ENCODE assay signal across 28 mouse cellular contexts in genomic region chr17:35032323-35032870, GRCm38 (mm10). TPM values are rescaled to one million over a fixed set of nuclear protein-coding genes. Genes with fewer than 3 reads are reported as not detected.
DNase-seq lines count a peak whose midpoint lies in the region; ATAC-seq and TF ChIP-seq lines count a peak whose summit lies in the region.
"Had no signal": no experiment of that assay in that cellular context is flagged by ENCODE, and none has a peak within 500 bp of the region (broad histone marks: within the 10 kb centered on the region; RNA-seq: fewer than 3 reads in every experiment).

No protein-coding gene starts in this region.

- no peak for TF ChIP-seq POLR2A in bone marrow macrophage, adult 2 months (IDR thresholded peaks at IDR 0.05; ENCODE audit: borderline replicate concordance, low read depth, low read length)

- WGBS in lung, postnatal 0 days: 63% methylated on average over 8 of the region's 8 CpGs
- WGBS in stomach, postnatal 0 days: 83% methylated on average over 8 of the region's 8 CpGs

- H3K4me3 ChIP-seq in lung, postnatal 0 days (ENCODE audit: low read depth, low read length): no peak overlapping the region
- no peak overlapping the region for H3K4me3 ChIP-seq in bone marrow macrophage, adult 2 months (ENCODE audit: insufficient read depth, low read length)
- no peak overlapping the region for H3K4me3 ChIP-seq in stomach, postnatal 0 days (ENCODE audit: low read depth, low read length)
- H3K4me3 ChIP-seq: embryonic facial prominence, embryonic 13.5 days; erythroblast, embryonic 14.5 days; forebrain, embryonic 13.5 days; gastrocnemius, adult 2 months; heart, embryonic 10.5 days; lung, embryonic 15.5 days; myocyte; neural tube, embryonic 13.5 days had no signal

- H3K4me2 ChIP-seq in lung, postnatal 0 days (replicated peaks; ENCODE audit: low read depth, low read length): no peak overlapping the region
- H3K4me2 ChIP-seq in stomach, postnatal 0 days (replicated peaks; ENCODE audit: low read depth): no peak overlapping the region
- H3K4me2 ChIP-seq: embryonic facial prominence, embryonic 13.5 days; forebrain, embryonic 13.5 days; lung, embryonic 15.5 days; neural tube, embryonic 13.5 days had no signal

- no peak overlapping the region for H3K9ac ChIP-seq in lung, postnatal 0 days (replicated peaks; ENCODE audit: low read depth)
- no peak overlapping the region for H3K9ac ChIP-seq in stomach, postnatal 0 days (ENCODE audit: low read length)
- H3K9ac ChIP-seq: embryonic facial prominence, embryonic 13.5 days; forebrain, embryonic 13.5 days; lung, embryonic 15.5 days; neural tube, embryonic 13.5 days had no signal

- no peak overlapping the region for H3K27ac ChIP-seq in lung, postnatal 0 days (ENCODE audit: low read length)
- no peak overlapping the region for H3K27ac ChIP-seq in bone marrow macrophage, adult 2 months (ENCODE audit: insufficient read depth, low read depth, low read length)
- H3K27ac ChIP-seq in stomach, postnatal 0 days (replicated peaks): no peak overlapping the region
- H3K27ac ChIP-seq: embryonic facial prominence, embryonic 13.5 days; forebrain, embryonic 13.5 days; gastrocnemius, adult 2 months; heart, embryonic 10.5 days; lung, embryonic 15.5 days; macrophage; neural tube, embryonic 13.5 days had no signal

- no peak for TF ChIP-seq EP300 in lung, postnatal 0 days (IDR thresholded peaks at IDR 0.05)
- TF ChIP-seq EP300 in stomach, postnatal 0 days (optimal IDR thresholded peaks at IDR 0.05): no peak

- 0 out of 2 replicates have a peak, but pooled peaks have one; percentile 22 for TF ChIP-seq CTCF in lung, postnatal 0 days (IDR thresholded peaks at IDR 0.05)
- 0 out of 2 replicates have a peak, but pooled peaks have one; percentile 8 for TF ChIP-seq CTCF in bone marrow macrophage, adult 2 months (IDR thresholded peaks at IDR 0.05; ENCODE audit: low read depth, low read length)
- peak; percentile 33 for TF ChIP-seq CTCF in stomach, postnatal 0 days (IDR thresholded peaks at IDR 0.05; ENCODE audit: low read depth)

- no peak for ATAC-seq in lung, postnatal 0 days
- ATAC-seq in stomach, postnatal 0 days (ENCODE audit: low FRiP score, low TSS enrichment): no peak
- ATAC-seq: CD4-positive, CD25-positive, alpha-beta regulatory T cell, adult 4 months; forebrain, embryonic 13.5 days; midbrain, embryonic 16.5 days had no signal

- H3K4me1 ChIP-seq in lung, postnatal 0 days (ENCODE audit: insufficient read depth, low read depth, low read length): no peaks in the 10 kb centered on the region
- H3K4me1 ChIP-seq in bone marrow macrophage, adult 2 months (ENCODE audit: control insufficient read depth, insufficient read depth, low read length): peaks cover 16% of the 10 kb centered on the region
- no peaks in the 10 kb centered on the region; the same call in 1 of the 2 replicates for H3K4me1 ChIP-seq in stomach, postnatal 0 days (replicated peaks; ENCODE audit: control insufficient read depth, insufficient read depth)

- no peaks in the 10 kb centered on the region for H3K27me3 ChIP-seq in lung, postnatal 0 days (replicated peaks; ENCODE audit: insufficient read depth, low read length)
- no peaks in the 10 kb centered on the region for H3K27me3 ChIP-seq in stomach, postnatal 0 days (ENCODE audit: control insufficient read depth, insufficient read depth, low read length)
- H3K27me3 ChIP-seq: embryonic facial prominence, embryonic 13.5 days; lung, embryonic 15.5 days; neural tube, embryonic 13.5 days had no signal

- peak; percentile 79 for DNase-seq in heart, adult 11 months
- no peak for DNase-seq in heart, postnatal 4 days
- DNase-seq in lung, postnatal 0 days (ENCODE audit: low spot score): no peak
- no peak for DNase-seq in lung, postnatal 14 days
- DNase-seq in stomach, postnatal 0 days (ENCODE audit: low spot score): no peak
- no peak for DNase-seq in spleen, postnatal 14 days (ENCODE audit: low spot score in 2 of 2)
- DNase-seq: adrenal gland, postnatal 25 days; cerebellum, adult 11-12 months; cerebellum, postnatal 10 days; kidney, adult 18-20 months; layer of hippocampus, adult 9-11 months; left cerebral cortex, postnatal 4 days; liver; right cerebral cortex, adult 18-20 months; thymus, postnatal 4 days had no signal

- no peaks in the 10 kb centered on the region for H3K9me3 ChIP-seq in lung, postnatal 0 days (ENCODE audit: low read length)
- H3K9me3 ChIP-seq in stomach, postnatal 0 days (ENCODE audit: control insufficient read depth, low read length): no peaks in the 10 kb centered on the region
- H3K9me3 ChIP-seq: embryonic facial prominence, embryonic 13.5 days; forebrain, embryonic 13.5 days; heart, embryonic 10.5 days; lung, embryonic 15.5 days; midbrain, embryonic 10.5 days; neural tube, embryonic 13.5 days had no signal

- H3K36me3 ChIP-seq in lung, postnatal 0 days (ENCODE audit: insufficient read depth, low read length): no peaks in the 10 kb centered on the region
- no peaks in the 10 kb centered on the region for H3K36me3 ChIP-seq in stomach, postnatal 0 days (ENCODE audit: control insufficient read depth, insufficient read depth, low read length)
- H3K36me3 ChIP-seq: embryonic facial prominence, embryonic 13.5 days; heart, embryonic 10.5 days; lung, embryonic 15.5 days; midbrain, embryonic 10.5 days; neural tube, embryonic 13.5 days had no signal

RNA-seq across cellular contexts. Expression of gene Sapcd1, which starts 4.6 kb away (rescaled TPM):
- total RNA-seq in heart, postnatal 4 days (2021): 1 to 10 TPM in 1 of 2 experiments, under 1 TPM in 1; 0.74 to 1.3 TPM
- polyA plus RNA-seq in lung, postnatal 0 days (2015; fragmentation: Nextera tagmentation; extraction: Ambion mirVana): 1.7 TPM in 2 replicates
- not detected in 2 replicates for polyA plus RNA-seq in bone marrow macrophage, adult 2 months (2012; ENCODE audit: insufficient read depth, insufficient read length, missing spikeins)
- 8.0 and 8.2 TPM in 2 replicates for polyA plus RNA-seq in stomach, postnatal 0 days (2015; fragmentation: Nextera tagmentation; extraction: Ambion mirVana)
- total RNA-seq: gastrocnemius, adult 2 months had no signal
- polyA plus RNA-seq: macrophage had no signal

RNA-seq across cellular contexts. Expression of gene Msh5, which starts 14.1 kb away (rescaled TPM):
- 1 to 10 TPM; 4.0 to 6.5 TPM for total RNA-seq in heart, postnatal 4 days (2021)
- polyA plus RNA-seq in lung, postnatal 0 days (2015; fragmentation: Nextera tagmentation; extraction: Ambion mirVana): 1.8 and 2.4 TPM in 2 replicates
- polyA plus RNA-seq in bone marrow macrophage, adult 2 months (2012; ENCODE audit: insufficient read depth, insufficient read length, missing spikeins): 2.4 and 3.2 TPM in 2 replicates
- polyA plus RNA-seq in stomach, postnatal 0 days (2015; fragmentation: Nextera tagmentation; extraction: Ambion mirVana): 1.9 and 2.7 TPM in 2 replicates
- total RNA-seq: gastrocnemius, adult 2 months had no signal

RNA-seq across cellular contexts. Expression of gene Vwa7, which starts 16.0 kb away (rescaled TPM):
- total RNA-seq in heart, postnatal 4 days (2021): 1 to 10 TPM; 1.6 to 1.8 TPM
- polyA plus RNA-seq in lung, postnatal 0 days (2015; fragmentation: Nextera tagmentation; extraction: Ambion mirVana): 0.30 and 0.36 TPM in 2 replicates
- 0.31 and 0.34 TPM in 2 replicates for polyA plus RNA-seq in bone marrow macrophage, adult 2 months (2012; ENCODE audit: insufficient read depth, insufficient read length, missing spikeins)
- polyA plus RNA-seq in stomach, postnatal 0 days (2015; fragmentation: Nextera tagmentation; extraction: Ambion mirVana): 0.28 and 0.36 TPM in 2 replicates

RNA-seq across cellular contexts. Expression of gene Clic1, which starts 17.4 kb away (rescaled TPM):
- 100 to 1,000 TPM; 166 to 167 TPM for total RNA-seq in heart, postnatal 4 days (2021)
- 343 and 355 TPM in 2 replicates for polyA plus RNA-seq in lung, postnatal 0 days (2015; fragmentation: Nextera tagmentation; extraction: Ambion mirVana)
- polyA plus RNA-seq in bone marrow macrophage, adult 2 months (2012; ENCODE audit: insufficient read depth, insufficient read length, missing spikeins): 357 and 381 TPM in 2 replicates
- polyA plus RNA-seq in stomach, postnatal 0 days (2015; fragmentation: Nextera tagmentation; extraction: Ambion mirVana): 344 and 360 TPM in 2 replicates

RNA-seq across cellular contexts. Expression of gene Ddah2, which starts 26.4 kb away (rescaled TPM):
- total RNA-seq in heart, postnatal 4 days (2021): 100 to 1,000 TPM; 104 to 106 TPM
- 238 and 247 TPM in 2 replicates for polyA plus RNA-seq in lung, postnatal 0 days (2015; fragmentation: Nextera tagmentation; extraction: Ambion mirVana)
- polyA plus RNA-seq in bone marrow macrophage, adult 2 months (2012; ENCODE audit: insufficient read depth, insufficient read length, missing spikeins): 9.0 and 10.9 TPM in 2 replicates
- 84.8 and 86.8 TPM in 2 replicates for polyA plus RNA-seq in stomach, postnatal 0 days (2015; fragmentation: Nextera tagmentation; extraction: Ambion mirVana)
